Mouse (Mus musculus) lung, postnatal 0 days (tissue): ENCODE measurements around the gene Lats2. TPM values are rescaled to one million over a fixed set of nuclear protein-coding genes. Genes with fewer than 3 reads are reported as not detected.

ENCODE experiments used
- ATAC-seq: fragments of 200-750 bp; cut with Nextera tagmentation; 2 replicates; pipeline ENCODE4 v1.8.0; 2017; ENCODE audit warnings: moderate library complexity
- DNase-seq: peaks from one replicate; pipeline ENCODE4 v3.0.0-alpha.2; 2016; ENCODE audit warnings: low spot score
- H3K27ac ChIP-seq: fragments of 300-500 bp; sonication (generic); 2 replicates; pipeline ENCODE4 v1.5.1; 2014; ENCODE audit warnings: antibody characterized with exemption, mild to moderate bottlenecking, low read length, mixed read lengths
- H3K27me3 ChIP-seq: fragments of 300-500 bp; sonication (generic); replicated peaks from 2 replicates; pipeline ENCODE4 v1.6.1; 2014; ENCODE audit warnings: low read length, mixed read lengths; ENCODE audit not compliant: insufficient read depth
- H3K36me3 ChIP-seq: fragments of 300-500 bp; sonication (generic); 2 replicates; pipeline ENCODE4 v1.6.1; 2014; ENCODE audit warnings: low read length, mixed read lengths; ENCODE audit not compliant: insufficient read depth
- H3K4me1 ChIP-seq: fragments of 300-500 bp; sonication (generic); 2 replicates; pipeline ENCODE4 v1.6.1; 2014; ENCODE audit warnings: antibody characterized with exemption, low read depth, low read length, mixed read lengths; ENCODE audit not compliant: insufficient read depth
- H3K4me2 ChIP-seq: fragments of 300-500 bp; sonication (generic); replicated peaks from 2 replicates; pipeline ENCODE4 v1.6.1; 2014; ENCODE audit warnings: low read depth, mild to moderate bottlenecking, low read length, moderate library complexity, mixed read lengths
- H3K4me3 ChIP-seq: fragments of 300-500 bp; sonication (generic); 2 replicates; pipeline ENCODE4 v1.5.1; 2014; ENCODE audit warnings: low read depth, low read length
- H3K9ac ChIP-seq: fragments of 300-500 bp; sonication (generic); replicated peaks from 2 replicates; pipeline ENCODE4 v1.6.1; 2014; ENCODE audit warnings: low read depth, mild to moderate bottlenecking
- H3K9me3 ChIP-seq: fragments of 300-500 bp; sonication (generic); 2 replicates; pipeline ENCODE4 v1.6.1; 2016; ENCODE audit warnings: low read length, mixed read lengths
- CTCF ChIP-seq: IDR thresholded peaks from 2 replicates; pipeline ENCODE4 v1.5.1; 2016; ENCODE audit warnings: antibody characterized with exemption, mild to moderate bottlenecking
- EP300 ChIP-seq: IDR thresholded peaks from 2 replicates; pipeline ENCODE4 v1.6.1; 2016; ENCODE audit warnings: antibody characterized with exemption, mild to moderate bottlenecking, control low read depth
- WGBS: fragments of 180-500 bp; shearing (Covaris S2); extraction: QIAGEN DNeasy Blood & Tissue Kit; methylation state at CpG from one replicate; pipeline ENCODE4 v1.1.7; 2014; 5-methylcytosine and 5-hydroxymethylcytosine counted together
- polyA plus RNA-seq: library from polyadenylated mRNA; unstranded; fragments of >200 nt; fragmentation: Nextera tagmentation; extraction: Ambion mirVana; gene quantifications from 2 replicates; pipeline ENCODE4 v1.2.1, GENCODE M21; 2015

Gene Lats2
- polyA plus RNA-seq, 1 experiment from 2014 or later, result 24.2 TPM

DNA sequence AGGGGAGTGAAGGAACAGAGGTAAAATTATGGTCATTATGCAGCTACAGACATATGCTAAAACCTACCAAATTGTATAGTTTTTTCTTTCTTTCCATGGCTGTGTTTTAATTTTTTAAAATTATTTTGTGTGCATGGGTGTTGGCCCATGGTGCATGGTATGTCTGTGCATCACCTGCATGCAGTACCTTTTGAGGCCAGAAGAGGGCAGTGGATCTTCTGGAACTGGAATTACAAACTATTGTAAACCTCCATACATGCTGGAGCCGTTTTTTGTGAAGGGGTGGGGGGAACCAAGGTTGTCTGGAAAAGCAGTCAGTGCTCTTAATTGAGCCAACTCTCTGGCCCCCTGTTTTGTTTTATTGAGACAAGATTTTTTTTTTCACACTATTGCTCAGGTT lies 73.6 kb downstream of the Lats2 start:
- H3K4me3 ChIP-seq, result no peak overlapping the region
- H3K27me3 ChIP-seq, result no peaks in the 10 kb centered on the region
- H3K9ac ChIP-seq, result no peak overlapping the region
- peak; percentile 54; the same call in 1 of the 2 replicates for ATAC-seq
- H3K4me1 ChIP-seq, result no peaks in the 10 kb centered on the region
- H3K9me3 ChIP-seq, result no peaks in the 10 kb centered on the region
- TF ChIP-seq CTCF (peak; percentile 90), EP300 (no peak)
- no peak overlapping the region for H3K4me2 ChIP-seq
- no peaks in the 10 kb centered on the region for H3K36me3 ChIP-seq
- H3K27ac ChIP-seq, result no peak overlapping the region
- 0% methylated on average over 1 of the region's 1 CpGs for WGBS
- peak; percentile 67 for DNase-seq

DNA sequence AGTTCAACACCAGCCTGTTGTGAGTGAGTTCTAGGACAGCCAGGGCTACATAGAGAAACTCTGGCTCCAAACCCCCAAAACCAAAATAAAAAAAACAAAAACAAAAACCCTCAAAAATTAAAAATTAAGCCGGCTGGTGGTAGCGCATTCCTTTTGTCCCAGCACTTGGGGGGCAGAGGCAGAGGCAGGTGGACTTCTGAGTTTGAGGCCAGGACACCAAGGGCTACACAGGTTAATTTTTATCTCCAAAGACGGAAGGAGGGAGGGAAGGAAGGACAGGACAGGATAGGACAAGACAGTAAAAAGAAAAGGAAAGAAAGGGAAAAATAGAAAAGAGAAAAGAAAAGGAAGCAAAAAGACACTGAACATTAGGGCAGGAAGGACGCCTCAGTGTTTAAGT lies 75.4 kb downstream of the Lats2 start:
- Histone ChIP-seq H3K4me3 (no peak overlapping the region), H3K4me1 (no peaks in the 10 kb centered on the region), H3K36me3 (no peaks in the 10 kb centered on the region), H3K27me3 (no peaks in the 10 kb centered on the region), H3K4me2 (no peak overlapping the region), H3K27ac (no peak overlapping the region), H3K9me3 (no peaks in the 10 kb centered on the region), H3K9ac (no peak overlapping the region)
- TF ChIP-seq EP300 (no peak), CTCF (no peak)
- no peak for DNase-seq
- no peak for ATAC-seq
- WGBS, result 89% methylated on average over 4 of the region's 4 CpGs

DNA sequence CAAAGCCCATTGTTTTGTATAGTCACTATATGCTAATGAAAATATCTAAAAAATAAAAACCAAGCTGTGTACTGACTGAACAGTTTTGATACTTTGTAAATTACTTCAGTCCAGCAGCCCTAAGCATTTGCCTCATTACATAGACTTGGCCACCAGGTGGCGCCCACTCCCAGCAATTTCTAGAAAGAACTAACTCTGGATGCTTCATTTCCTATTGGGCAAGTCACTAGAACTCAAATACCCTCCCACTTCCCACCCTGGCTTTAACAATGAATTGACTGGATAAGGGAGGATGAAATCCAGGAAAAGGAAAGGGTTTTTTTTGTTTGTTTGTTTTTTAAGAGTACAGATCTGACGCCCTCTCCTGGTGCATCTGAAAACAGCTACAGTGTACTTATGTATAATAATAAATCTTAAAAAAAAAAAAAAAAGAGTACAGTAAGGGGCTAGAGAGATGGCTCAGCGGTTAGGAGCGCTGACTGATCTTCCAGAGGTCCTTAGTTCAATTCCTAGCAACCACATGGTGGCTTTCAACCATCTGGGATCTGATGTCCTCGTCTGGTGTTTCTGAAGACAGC lies 78.1 kb downstream of the Lats2 start:
- 34% methylated on average over 5 of the region's 5 CpGs for WGBS
- H3K36me3 ChIP-seq, result no peaks in the 10 kb centered on the region
- DNase-seq, result peak; percentile 94
- peak; percentile 86 for ATAC-seq
- H3K4me1 ChIP-seq, result no peaks in the 10 kb centered on the region
- no peak overlapping the region for H3K9ac ChIP-seq
- no peaks in the 10 kb centered on the region for H3K27me3 ChIP-seq
- H3K4me3 ChIP-seq, result no peak overlapping the region
- no peak overlapping the region for H3K4me2 ChIP-seq
- H3K27ac ChIP-seq, result no peak overlapping the region
- H3K9me3 ChIP-seq, result no peaks in the 10 kb centered on the region
- peak; percentile 71; the same call in 1 of the 2 replicates for TF ChIP-seq EP300
- TF ChIP-seq CTCF, result peak; percentile 90

DNA sequence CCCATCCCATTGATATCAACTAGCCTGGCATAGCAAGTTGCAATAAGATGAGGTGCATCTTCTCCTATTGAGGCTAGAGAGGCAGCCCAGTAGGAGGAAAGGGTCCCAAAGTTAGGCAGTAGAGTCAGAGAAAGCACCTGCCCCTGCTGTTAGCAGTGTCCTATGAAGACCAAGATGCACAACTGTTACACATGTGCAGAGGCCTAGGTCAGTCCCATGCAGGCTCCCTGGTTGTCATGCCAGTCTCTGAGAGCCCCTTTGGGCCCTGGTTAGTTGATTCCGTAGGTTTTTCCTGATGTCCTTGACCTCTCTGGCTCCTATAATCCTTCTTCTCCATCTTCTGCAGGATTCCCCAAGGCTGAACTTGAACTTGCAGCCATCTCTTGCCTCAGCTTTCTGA lies 78.7 kb downstream of the Lats2 start:
- Histone ChIP-seq H3K4me3 (no peak overlapping the region), H3K36me3 (no peaks in the 10 kb centered on the region), H3K27ac (no peak overlapping the region), H3K27me3 (no peaks in the 10 kb centered on the region), H3K4me1 (no peaks in the 10 kb centered on the region), H3K4me2 (no peak overlapping the region), H3K9ac (no peak overlapping the region), H3K9me3 (no peaks in the 10 kb centered on the region)
- WGBS, result 20% methylated on average over 1 of the region's 1 CpGs
- TF ChIP-seq CTCF (no peak), EP300 (no peak)
- DNase-seq (no peak), ATAC-seq (no peak)

DNA sequence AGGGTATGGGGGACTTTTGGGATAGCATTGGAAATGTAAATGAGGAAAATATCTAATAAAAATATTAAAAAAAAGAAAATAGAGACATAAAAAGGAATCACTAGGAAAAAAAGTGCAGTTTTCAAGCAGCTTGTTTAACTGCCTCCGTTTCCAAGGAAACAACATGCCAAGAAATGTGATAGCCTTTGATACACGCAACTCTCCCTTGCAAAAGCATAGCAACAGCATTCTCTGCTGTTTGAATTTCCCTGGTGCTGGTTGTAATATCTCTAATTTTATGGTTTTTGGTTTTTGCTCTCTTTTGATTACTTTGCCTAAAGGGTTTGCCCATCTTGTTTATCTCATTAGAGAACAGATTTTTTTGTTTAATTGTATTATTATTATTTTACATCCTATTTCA lies 82.7 kb downstream of the Lats2 start:
- Histone ChIP-seq H3K27ac (no peak overlapping the region), H3K4me2 (no peak overlapping the region), H3K9me3 (no peaks in the 10 kb centered on the region), H3K36me3 (no peaks in the 10 kb centered on the region), H3K27me3 (no peaks in the 10 kb centered on the region), H3K4me3 (no peak overlapping the region), H3K4me1 (no peaks in the 10 kb centered on the region), H3K9ac (no peak overlapping the region)
- 34% methylated on average over 2 of the region's 2 CpGs for WGBS
- DNase-seq, result peak; percentile 22
- TF ChIP-seq EP300 (no peak), CTCF (no peak)
- ATAC-seq, result no peak

DNA sequence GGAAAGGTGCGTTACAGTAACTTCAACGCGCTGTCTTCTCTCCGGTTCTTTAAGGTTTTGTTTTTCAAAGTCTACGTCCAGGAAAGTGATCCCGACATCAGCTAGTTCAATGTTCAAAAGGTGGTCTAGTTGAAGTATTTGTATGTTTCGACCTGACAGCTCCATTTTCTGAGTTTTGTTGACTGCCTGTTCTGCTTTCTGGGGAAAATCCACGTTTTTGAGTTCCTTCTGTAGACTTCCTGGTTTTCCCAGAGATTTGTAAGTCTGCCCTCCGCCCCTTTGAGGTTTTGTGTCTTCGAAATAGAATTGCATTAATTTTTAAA lies 92.6 kb downstream of the Lats2 start:
- Histone ChIP-seq H3K36me3 (no peaks in the 10 kb centered on the region), H3K4me1 (no peaks in the 10 kb centered on the region; the same call in 1 of the 2 replicates), H3K9ac (peak overlapping the region; percentile 80), H3K27ac (peak overlapping the region; percentile 89), H3K4me2 (peak overlapping the region; percentile 90), H3K27me3 (no peaks in the 10 kb centered on the region), H3K9me3 (no peaks in the 10 kb centered on the region), H3K4me3 (peak overlapping the region; percentile 89)
- DNase-seq (no peak), ATAC-seq (no peak)
- 4% methylated on average over 10 of the region's 10 CpGs for WGBS
- TF ChIP-seq CTCF, result no peak
- no peak for TF ChIP-seq EP300
